Mouse (Mus musculus): Measurements from ENCODE around the gene Lcn11. TPM values are rescaled to one million over a fixed set of nuclear protein-coding genes. Genes with fewer than 3 reads are reported as not detected.

Lcn11 gene
- total and polyA plus RNA-seq, 3 experiments: not detected

DNA sequence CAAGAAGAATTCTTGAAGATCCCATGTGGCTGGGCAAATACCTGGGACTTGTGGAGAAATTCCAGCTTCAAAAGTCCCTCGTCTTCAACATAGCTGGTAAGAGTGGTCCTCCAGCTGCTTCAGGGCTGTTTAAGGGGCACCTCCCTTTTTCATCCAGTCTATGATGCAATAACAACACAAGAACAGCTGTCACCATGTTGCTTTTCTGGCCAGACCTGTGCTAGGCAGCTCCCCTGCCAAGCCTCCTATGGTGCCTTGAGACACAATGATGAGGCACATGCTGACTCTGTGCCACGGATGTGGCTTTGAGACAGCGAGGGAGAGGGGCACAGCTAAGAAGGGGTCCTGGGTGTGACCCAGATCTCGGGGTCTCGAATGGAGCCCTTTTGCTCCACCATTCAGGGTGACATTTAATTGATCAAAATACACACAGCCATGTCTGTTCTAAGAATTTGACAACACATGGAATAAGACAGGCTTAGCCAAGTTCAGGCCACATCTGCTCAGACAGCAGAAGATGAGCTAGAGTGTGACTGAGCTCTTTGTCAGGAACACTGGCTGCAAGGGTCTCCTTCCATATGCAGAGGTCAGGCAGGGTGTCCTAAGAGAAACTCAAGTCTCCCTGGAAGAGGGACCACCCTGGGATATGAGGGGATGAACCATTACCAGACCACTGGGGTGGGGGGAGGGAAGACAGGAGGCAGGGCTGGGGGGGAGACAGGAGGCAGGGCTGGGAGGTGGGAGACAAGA lies 8.9 kb downstream of the Lcn11 start:
- Histone ChIP-seq H3K4me3 (ENCODE audit: control insufficient read depth in 1 of 2, insufficient read depth in 1 of 2, low read depth in 2 of 2, low read length in 2 of 2) (no peak overlapping the region), H3K27ac (ENCODE audit: control insufficient read depth, low read depth, low read length) (no peak overlapping the region), H3K4me1 (ENCODE audit: control insufficient read depth in 1 of 2, insufficient read depth in 2 of 2, low read length in 2 of 2) (peaks cover 0 to 4% of the 10 kb centered on the region in 2 experiments; a peak in 1 of 4 replicates), H3K36me3 (ENCODE audit: control insufficient read depth in 1 of 2, insufficient read depth in 2 of 2, low read length in 2 of 2) (no peaks in the 10 kb centered on the region), H3K9me3 (replicated peaks; ENCODE audit: insufficient read depth, low read length) (no peaks in the 10 kb centered on the region), H3K27me3 (ENCODE audit: control insufficient read depth in 1 of 2, insufficient read depth in 2 of 2, low read length in 2 of 2) (0 out of 4 replicates have a peak, but pooled peaks cover 0 to 3% of the 10 kb centered on the region in 2 experiments), H3K9ac (ENCODE audit: control insufficient read depth, low read depth, low read length, poor library complexity, severe bottlenecking) (no peak overlapping the region), H3K79me2 (ENCODE audit: control insufficient read depth, insufficient read depth, low read length, poor library complexity) (no peaks in the 10 kb centered on the region)
- TF ChIP-seq MYC (IDR thresholded peaks at IDR 0.05; ENCODE audit: low read depth, low read length): no peak
- no peak for TF ChIP-seq MAZ (IDR thresholded peaks at IDR 0.05; ENCODE audit: low read depth, low read length)
- no peak for TF ChIP-seq NRF1 (IDR thresholded peaks at IDR 0.05; ENCODE audit: insufficient read depth, low read depth, low read length, poor library complexity, severe bottlenecking)
- no peak for TF ChIP-seq JUND (IDR thresholded peaks at IDR 0.05; ENCODE audit: low read depth, low read length)
- TF ChIP-seq MXI1 (IDR thresholded peaks at IDR 0.05; ENCODE audit: low read depth, low read length): no peak
- TF ChIP-seq ZMIZ1 (IDR thresholded peaks at IDR 0.05; ENCODE audit: low read depth, low read length): no peak
- TF ChIP-seq POLR2AphosphoS2 (IDR thresholded peaks at IDR 0.05; ENCODE audit: low read length): no peak
- no peak for TF ChIP-seq ZNF384 (IDR thresholded peaks at IDR 0.05; ENCODE audit: low read depth, low read length)
- no peak for TF ChIP-seq HCFC1 (IDR thresholded peaks at IDR 0.05; ENCODE audit: low read depth, low read length)
- no peak for TF ChIP-seq TBP (IDR thresholded peaks at IDR 0.05; ENCODE audit: low read depth, low read length)
- TF ChIP-seq GATA1 (IDR thresholded peaks at IDR 0.05; ENCODE audit: low read depth, low read length): no peak
- TF ChIP-seq EP300 (IDR thresholded peaks at IDR 0.05; ENCODE audit: low read depth in 1 of 2, low read length in 2 of 2): no peak
- no peak for TF ChIP-seq CTCF (IDR thresholded peaks at IDR 0.05 in 2 of 3, conservative IDR thresholded peaks at IDR 0.05 in 1 of 3; ENCODE audit: control insufficient read depth in 1 of 3, insufficient read depth in 1 of 3, low read depth in 2 of 3, low read length in 3 of 3, poor library complexity in 1 of 3, severe bottlenecking in 1 of 3)
- TF ChIP-seq USF1 (IDR thresholded peaks at IDR 0.05; ENCODE audit: low read depth, low read length): no peak
- no peak for TF ChIP-seq BHLHE40 (IDR thresholded peaks at IDR 0.05; ENCODE audit: borderline replicate concordance, low read depth, low read length)
- no peak for TF ChIP-seq ETS1 (IDR thresholded peaks at IDR 0.05; ENCODE audit: low read depth, low read length)
- no peak for TF ChIP-seq ELF1 (IDR thresholded peaks at IDR 0.05; ENCODE audit: low read depth, low read length)
- TF ChIP-seq MAX (IDR thresholded peaks at IDR 0.05; ENCODE audit: low read length): no peak
- TF ChIP-seq UBTF (IDR thresholded peaks at IDR 0.05; ENCODE audit: borderline replicate concordance, insufficient read depth, low read depth, low read length): no peak
- TF ChIP-seq USF2 (IDR thresholded peaks at IDR 0.05; ENCODE audit: borderline replicate concordance in 1 of 2, insufficient read depth in 1 of 2, low read depth in 1 of 2, low read length in 2 of 2): no peak
- DNase-seq (ENCODE audit: low read depth, low spot score): no peak

Data from MEL (cell line).